Mouse (Mus musculus): ENCODE results near the gene Gm340. TPM values are rescaled to one million over a fixed set of nuclear protein-coding genes. Genes with fewer than 3 reads are reported as not detected.
A peak's percentile ranks its signal among the peaks of the same experiment; 100 is the strongest.

Gene Gm340
- polyA plus RNA-seq, 1 experiment = 2.1 TPM

- Histone ChIP-seq H3K36me3 (ENCODE audit: control insufficient read depth, insufficient read depth) (no peaks in the 10 kb centered on the region), H3K4me3 (ENCODE audit: insufficient read depth, poor library complexity, severe bottlenecking) (no peak overlapping the region), H3K27me3 (ENCODE audit: control insufficient read depth, insufficient read depth, insufficient read length) (peaks cover 3% of the 10 kb centered on the region), H3K79me2 (ENCODE audit: control insufficient read depth, insufficient read depth) (no peaks in the 10 kb centered on the region), H3K79me3 (ENCODE audit: low read depth) (no peaks in the 10 kb centered on the region), H3ac (ENCODE audit: control insufficient read depth, insufficient read length, low read depth) (no peak overlapping the region)
- TF ChIP-seq CTCF (IDR thresholded peaks at IDR 0.05; ENCODE audit: control insufficient read depth, insufficient read depth, insufficient read length) = no peak
- peak; percentile 78 for TF ChIP-seq MYOD1 (IDR thresholded peaks at IDR 0.05; ENCODE audit: control insufficient read depth, insufficient read length, low read depth)
- peak; percentile 68 for TF ChIP-seq MAX (IDR thresholded peaks at IDR 0.05)
- TF ChIP-seq MYOG (IDR thresholded peaks at IDR 0.05; ENCODE audit: control insufficient read depth, extremely low read depth, insufficient read length) = no peak
- no peak for TF ChIP-seq FOSL1 (IDR thresholded peaks at IDR 0.05; ENCODE audit: insufficient read depth, low read length, poor library complexity, severe bottlenecking)
- TF ChIP-seq CEBPB (IDR thresholded peaks at IDR 0.05; ENCODE audit: low read depth) = peak; percentile 76
- TF ChIP-seq USF1 (IDR thresholded peaks at IDR 0.05; ENCODE audit: low read depth) = no peak
These were observed 15.2 kb downstream of the Gm340 start for GRCm38 (mm10) chr19:41597170-41597894.

GRCm38 (mm10) chr19:41600647-41601046, 18.5 kb downstream of the Gm340 start:
- H3K79me3 ChIP-seq (ENCODE audit: low read depth) = no peaks in the 10 kb centered on the region
- H3K79me2 ChIP-seq (ENCODE audit: control insufficient read depth, insufficient read depth) = no peaks in the 10 kb centered on the region
- H3K4me3 ChIP-seq (ENCODE audit: insufficient read depth, poor library complexity, severe bottlenecking) = no peak overlapping the region
- no peak overlapping the region for H3ac ChIP-seq (ENCODE audit: control insufficient read depth, insufficient read length, low read depth)
- no peaks in the 10 kb centered on the region for H3K36me3 ChIP-seq (ENCODE audit: control insufficient read depth, insufficient read depth)
- H3K27me3 ChIP-seq (ENCODE audit: control insufficient read depth, insufficient read depth, insufficient read length) = peaks cover 3% of the 10 kb centered on the region
- TF ChIP-seq USF1 (IDR thresholded peaks at IDR 0.05; ENCODE audit: low read depth) (no peak), MYOG (IDR thresholded peaks at IDR 0.05; ENCODE audit: control insufficient read depth, extremely low read depth, insufficient read length) (no peak), CTCF (IDR thresholded peaks at IDR 0.05; ENCODE audit: control insufficient read depth, insufficient read depth, insufficient read length) (no peak)

GRCm38 (mm10) chr19:41606208-41606987, 24.2 kb downstream of the Gm340 start:
- no peaks in the 10 kb centered on the region for H3K36me3 ChIP-seq (ENCODE audit: control insufficient read depth, insufficient read depth)
- H3K79me3 ChIP-seq (ENCODE audit: low read depth) = no peaks in the 10 kb centered on the region
- no peak overlapping the region for H3K4me3 ChIP-seq (ENCODE audit: insufficient read depth, poor library complexity, severe bottlenecking)
- no peak overlapping the region for H3ac ChIP-seq (ENCODE audit: control insufficient read depth, insufficient read length, low read depth)
- no peaks in the 10 kb centered on the region for H3K79me2 ChIP-seq (ENCODE audit: control insufficient read depth, insufficient read depth)
- TF ChIP-seq MYOG (IDR thresholded peaks at IDR 0.05; ENCODE audit: control insufficient read depth, extremely low read depth, insufficient read length) (no peak), FOSL1 (IDR thresholded peaks at IDR 0.05; ENCODE audit: insufficient read depth, low read length, poor library complexity, severe bottlenecking) (no peak), MAX (IDR thresholded peaks at IDR 0.05) (no peak), MYOD1 (IDR thresholded peaks at IDR 0.05; ENCODE audit: control insufficient read depth, insufficient read length, low read depth) (peak; percentile 5)
- H3K27me3 ChIP-seq (ENCODE audit: control insufficient read depth, insufficient read depth, insufficient read length) = peaks cover 3% of the 10 kb centered on the region

- TF ChIP-seq MYOG (IDR thresholded peaks at IDR 0.05; ENCODE audit: control insufficient read depth, extremely low read depth, insufficient read length) = no peak
- no peak for TF ChIP-seq CTCF (IDR thresholded peaks at IDR 0.05; ENCODE audit: control insufficient read depth, insufficient read depth, insufficient read length)
- TF ChIP-seq USF1 (IDR thresholded peaks at IDR 0.05; ENCODE audit: low read depth) = no peak
- Histone ChIP-seq H3K79me2 (ENCODE audit: control insufficient read depth, insufficient read depth) (no peaks in the 10 kb centered on the region), H3K79me3 (ENCODE audit: low read depth) (no peaks in the 10 kb centered on the region), H3K27me3 (ENCODE audit: control insufficient read depth, insufficient read depth, insufficient read length) (peaks cover 22% of the 10 kb centered on the region), H3K4me3 (ENCODE audit: insufficient read depth, poor library complexity, severe bottlenecking) (no peak overlapping the region), H3K36me3 (ENCODE audit: control insufficient read depth, insufficient read depth) (no peaks in the 10 kb centered on the region), H3ac (ENCODE audit: control insufficient read depth, insufficient read length, low read depth) (no peak overlapping the region)
These were observed 29.5 kb downstream of the Gm340 start for GRCm38 (mm10) chr19:41611683-41612082.

GRCm38 (mm10) chr19:41613325-41614087, 31.3 kb downstream of the Gm340 start:
- Histone ChIP-seq H3K79me2 (ENCODE audit: control insufficient read depth, insufficient read depth) (no peaks in the 10 kb centered on the region), H3ac (ENCODE audit: control insufficient read depth, insufficient read length, low read depth) (no peak overlapping the region), H3K36me3 (ENCODE audit: control insufficient read depth, insufficient read depth) (no peaks in the 10 kb centered on the region), H3K27me3 (ENCODE audit: control insufficient read depth, insufficient read depth, insufficient read length) (peaks cover 22% of the 10 kb centered on the region), H3K79me3 (ENCODE audit: low read depth) (no peaks in the 10 kb centered on the region), H3K4me3 (ENCODE audit: insufficient read depth, poor library complexity, severe bottlenecking) (no peak overlapping the region)
- TF ChIP-seq MYOD1 (IDR thresholded peaks at IDR 0.05; ENCODE audit: control insufficient read depth, insufficient read length, low read depth) (no peak), FOSL1 (IDR thresholded peaks at IDR 0.05; ENCODE audit: insufficient read depth, low read length, poor library complexity, severe bottlenecking) (no peak), CEBPB (IDR thresholded peaks at IDR 0.05; ENCODE audit: low read depth) (no peak), CTCF (IDR thresholded peaks at IDR 0.05; ENCODE audit: control insufficient read depth, insufficient read depth, insufficient read length) (no peak), MAX (IDR thresholded peaks at IDR 0.05) (no peak), USF1 (IDR thresholded peaks at IDR 0.05; ENCODE audit: low read depth) (no peak), MYOG (IDR thresholded peaks at IDR 0.05; ENCODE audit: control insufficient read depth, extremely low read depth, insufficient read length) (no peak)

All from C2C12 (cell line).